Mouse (Mus musculus) CH12.LX (cell line): ENCODE data around the gene Znfx1. TPM values are rescaled to one million over a fixed set of nuclear protein-coding genes. Genes with fewer than 3 reads are reported as not detected.

ENCODE experiments used
- DNase-seq: peaks from one replicate; pipeline ENCODE4 v3.0.0-alpha.2; 2013; ENCODE audit errors: extremely low read depth
- H3K27ac ChIP-seq: 2 replicates; pipeline ENCODE4 v1.5.1; 2012; ENCODE audit warnings: low read depth, mild to moderate bottlenecking, control low read depth, moderate library complexity; ENCODE audit not compliant: insufficient read depth
- H3K27me3 ChIP-seq: replicated peaks from 2 replicates; pipeline ENCODE3; 2012; ENCODE audit warnings: inconsistent platforms
- H3K36me3 ChIP-seq, 2 experiments: replicated peaks in 1 of 2; 2 replicates each; pipeline versions ENCODE3 to v1.6.1; 2012; ENCODE audit warnings: inconsistent platforms in 1 of 2, low read length in 1 of 2, mild to moderate bottlenecking in 1 of 2, mixed read lengths in 1 of 2, moderate library complexity in 1 of 2; ENCODE audit not compliant: control insufficient read depth in 1 of 2, insufficient read depth in 1 of 2
- H3K4me1 ChIP-seq, 2 experiments: 2 replicates each; pipeline ENCODE4 v1.6.1; 2012; ENCODE audit warnings: inconsistent platforms in 1 of 2, moderate library complexity in 1 of 2; ENCODE audit not compliant: insufficient read depth in 2 of 2, control insufficient read depth in 1 of 2
- H3K4me2 ChIP-seq: 2 replicates; pipeline ENCODE4 v1.6.1; 2012; ENCODE audit warnings: low read depth, mild to moderate bottlenecking, control low read depth; ENCODE audit not compliant: poor library complexity, insufficient read depth, severe bottlenecking
- H3K4me3 ChIP-seq, 3 experiments: fragments of 150-350 bp in 1 of 3; sonication (generic) in 1 of 3; replicated peaks in 1 of 3; 2 replicates each; pipeline versions ENCODE3 to v1.5.1; 2011 to 2012; ENCODE audit warnings: low read depth in 2 of 3, low read length in 2 of 3, mild to moderate bottlenecking in 2 of 3, moderate library complexity in 2 of 3, control low read depth in 1 of 3, improper control_type of control experiment in 1 of 3, inconsistent platforms in 1 of 3, mixed read lengths in 1 of 3; ENCODE audit not compliant: poor library complexity in 1 of 3
- H3K79me2 ChIP-seq: replicated peaks from 2 replicates; pipeline ENCODE4 v1.6.1; 2012; ENCODE audit warnings: mild to moderate bottlenecking, moderate library complexity; ENCODE audit not compliant: control insufficient read depth, poor library complexity, insufficient read depth, severe bottlenecking; ENCODE audit errors: extremely low read depth
- H3K9ac ChIP-seq: 2 replicates; pipeline ENCODE4 v1.6.1; 2012; ENCODE audit warnings: low read depth, mild to moderate bottlenecking, control low read depth, moderate library complexity; ENCODE audit not compliant: insufficient read depth
- H3K9me3 ChIP-seq: replicated peaks from 2 replicates; pipeline ENCODE3; 2012; ENCODE audit warnings: low read length, inconsistent platforms, mixed read lengths
- CHD1 ChIP-seq: IDR thresholded peaks from 2 replicates; pipeline ENCODE4 v1.6.1; 2012; ENCODE audit warnings: low read depth, low read length, improper control_type of control experiment, inconsistent platforms
- CHD2 ChIP-seq: IDR thresholded peaks from 2 replicates; pipeline ENCODE4 v1.6.1; 2011; ENCODE audit warnings: low read length, improper control_type of control experiment
- CTCF ChIP-seq, 2 experiments: IDR thresholded peaks in 1 of 2; conservative IDR thresholded peaks in 1 of 2; 2 replicates each; pipeline ENCODE4 v1.5.1; 2011 to 2012; ENCODE audit warnings: low read depth in 2 of 2, low read length in 2 of 2, improper control_type of control experiment in 1 of 2, inconsistent platforms in 1 of 2, mild to moderate bottlenecking in 1 of 2, moderate library complexity in 1 of 2
- E2F4 ChIP-seq: IDR thresholded peaks from 2 replicates; pipeline ENCODE4 v1.6.1; 2011; ENCODE audit warnings: low read depth, low read length, improper control_type of control experiment; ENCODE audit not compliant: insufficient replicate concordance
- EP300 ChIP-seq: IDR thresholded peaks from 2 replicates; pipeline ENCODE4 v1.6.1; 2011; ENCODE audit warnings: low read length, improper control_type of control experiment
- ETS1 ChIP-seq: conservative IDR thresholded peaks from 2 replicates; pipeline ENCODE4 v1.6.1; 2012; ENCODE audit warnings: low read depth, mild to moderate bottlenecking, inconsistent platforms, low read length, improper control_type of control experiment, moderate library complexity
- JUN ChIP-seq: IDR thresholded peaks from 2 replicates; pipeline ENCODE4 v1.6.1; 2011; ENCODE audit warnings: low read depth, mild to moderate bottlenecking, low read length, improper control_type of control experiment, moderate library complexity; ENCODE audit not compliant: insufficient read depth
- KAT2A ChIP-seq: IDR thresholded peaks from 2 replicates; pipeline ENCODE4 v1.6.1; 2012; ENCODE audit warnings: low read length, improper control_type of control experiment, inconsistent platforms; ENCODE audit not compliant: insufficient replicate concordance
- MAFK ChIP-seq: IDR thresholded peaks from 2 replicates; pipeline ENCODE4 v1.6.1; 2011; ENCODE audit warnings: low read length, improper control_type of control experiment; ENCODE audit not compliant: insufficient replicate concordance
- MAZ ChIP-seq: IDR thresholded peaks from 2 replicates; pipeline ENCODE4 v1.6.1; 2012; ENCODE audit warnings: low read depth, mild to moderate bottlenecking, inconsistent platforms, low read length, improper control_type of control experiment, moderate library complexity
- MEF2A ChIP-seq: IDR thresholded peaks from 2 replicates; pipeline ENCODE4 v1.6.1; 2014; ENCODE audit warnings: low read depth, mild to moderate bottlenecking, inconsistent platforms, low read length, improper control_type of control experiment, borderline replicate concordance
- MXI1 ChIP-seq: IDR thresholded peaks from 2 replicates; pipeline ENCODE4 v1.6.1; 2011; ENCODE audit warnings: mild to moderate bottlenecking, low read depth, low read length, improper control_type of control experiment
- MYC ChIP-seq: IDR thresholded peaks from 2 replicates; pipeline ENCODE4 v1.6.1; 2011; ENCODE audit warnings: low read depth, mild to moderate bottlenecking, improper control_type of control experiment, low read length
- NELFE ChIP-seq: IDR thresholded peaks from 2 replicates; pipeline ENCODE4 v1.6.1; 2011; ENCODE audit warnings: low read depth, low read length, improper control_type of control experiment
- NRF1 ChIP-seq: IDR thresholded peaks from 2 replicates; pipeline ENCODE4 v1.6.1; 2014; ENCODE audit warnings: low read depth, mild to moderate bottlenecking, inconsistent platforms, low read length, improper control_type of control experiment, moderate library complexity
- PAX5 ChIP-seq: IDR thresholded peaks from 2 replicates; pipeline ENCODE4 v1.6.1; 2012; ENCODE audit warnings: low read length, inconsistent platforms, mixed read lengths
- POLR2AphosphoS2 ChIP-seq: IDR thresholded peaks from 2 replicates; pipeline ENCODE4 v1.6.1; 2011; ENCODE audit warnings: low read depth, low read length, improper control_type of control experiment
- SMC3 ChIP-seq: IDR thresholded peaks from 2 replicates; pipeline ENCODE4 v1.6.1; 2011; ENCODE audit warnings: low read depth, low read length, improper control_type of control experiment
- TCF12 ChIP-seq: IDR thresholded peaks from 2 replicates; pipeline ENCODE4 v1.6.1; 2014; ENCODE audit warnings: low read depth, mild to moderate bottlenecking, inconsistent platforms, low read length, improper control_type of control experiment
- USF2 ChIP-seq: conservative IDR thresholded peaks from 2 replicates; pipeline ENCODE4 v1.6.1; 2011; ENCODE audit warnings: low read depth, low read length, improper control_type of control experiment
- ZC3H11A ChIP-seq: IDR thresholded peaks from 2 replicates; pipeline ENCODE4 v1.6.1; 2012; ENCODE audit warnings: low read depth, mild to moderate bottlenecking, inconsistent platforms, low read length, improper control_type of control experiment
- ZMIZ1 ChIP-seq: IDR thresholded peaks from 2 replicates; pipeline ENCODE4 v1.6.1; 2012; ENCODE audit warnings: low read depth, mild to moderate bottlenecking, inconsistent platforms, low read length, improper control_type of control experiment
- ZNF384 ChIP-seq: IDR thresholded peaks from 2 replicates; pipeline ENCODE4 v1.6.1; 2012; ENCODE audit warnings: low read depth, low read length, improper control_type of control experiment, inconsistent platforms
- dilution Hi-C: fragments of 300-500 bp; cut with MboI; formaldehyde crosslinking; loops from 2 replicates; pipeline ENCODE4 v1.14.3; 2020; ENCODE audit warnings: low sequenced_read_pairs; ENCODE audit not compliant: extremely low pct_unique_long_range_greater_than_20kb, extremely low pct_ligation_motif_present
- in situ Hi-C: fragments of 300-500 bp; cut with MboI; formaldehyde crosslinking; loops from 3 replicates; pipeline ENCODE4 v1.14.3; 2019; ENCODE audit warnings: low sequenced_read_pairs, low pct_ligation_motif_present, low pct_unique_long_range_greater_than_20kb, mixed read lengths
- polyA plus RNA-seq: library from polyadenylated mRNA; unstranded; fragments of >175 nt; gene quantifications from 2 replicates; pipeline ENCODE4 v1.2.1, GENCODE M21; 2012; ENCODE audit warnings: low read depth; ENCODE audit not compliant: insufficient read length
- total RNA-seq, 2 experiments: library from RNA; depleted of rRNA; stranded (reverse); fragments of 300-350 nt in 1 of 2; fragments of >200 nt in 1 of 2; gene quantifications; 2 replicates each; pipeline ENCODE4 v1.2.3; 2012 to 2014

Znfx1 gene
- total and polyA plus RNA-seq, 3 experiments, result 5.1 to 9.0 (median 8.1) TPM

DNA sequence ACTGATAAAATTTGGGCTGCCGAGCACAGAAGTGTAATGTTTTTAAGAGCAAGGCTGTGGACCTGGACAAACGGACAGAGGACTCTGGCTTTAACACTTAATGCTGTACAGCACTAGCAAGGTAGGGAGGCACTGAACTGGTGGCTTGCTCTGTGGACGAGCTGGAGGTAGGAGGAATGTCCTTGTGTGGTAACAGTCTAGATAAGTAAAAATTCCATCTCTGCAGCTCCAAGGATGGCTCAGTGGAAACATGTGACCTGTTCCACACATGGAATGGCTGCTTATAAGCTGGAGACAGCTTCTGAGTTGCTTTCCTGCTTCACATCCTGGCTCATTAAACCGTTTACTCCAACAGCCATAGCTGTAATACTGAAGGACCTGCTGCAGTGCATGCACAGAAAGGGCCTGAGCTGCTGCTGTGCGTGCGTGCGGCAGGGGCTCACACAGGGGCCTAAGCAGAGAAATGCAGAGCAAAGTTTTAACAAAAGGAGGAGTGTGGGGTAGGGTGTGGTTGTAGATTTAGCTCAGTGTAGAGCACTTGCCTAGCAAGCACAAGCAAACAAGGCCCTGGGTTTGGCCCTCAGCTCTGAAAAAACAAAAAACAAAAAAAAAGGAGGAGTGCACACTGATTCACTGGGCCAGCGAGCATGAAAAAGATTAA lies 14.0 kb downstream of the Znfx1 start:
- H3K4me1 ChIP-seq, result peaks cover 0 to 10% of the 10 kb centered on the region in 2 experiments; a peak in 2 of 4 replicates
- dilution Hi-C loops, result no loop called here

DNA sequence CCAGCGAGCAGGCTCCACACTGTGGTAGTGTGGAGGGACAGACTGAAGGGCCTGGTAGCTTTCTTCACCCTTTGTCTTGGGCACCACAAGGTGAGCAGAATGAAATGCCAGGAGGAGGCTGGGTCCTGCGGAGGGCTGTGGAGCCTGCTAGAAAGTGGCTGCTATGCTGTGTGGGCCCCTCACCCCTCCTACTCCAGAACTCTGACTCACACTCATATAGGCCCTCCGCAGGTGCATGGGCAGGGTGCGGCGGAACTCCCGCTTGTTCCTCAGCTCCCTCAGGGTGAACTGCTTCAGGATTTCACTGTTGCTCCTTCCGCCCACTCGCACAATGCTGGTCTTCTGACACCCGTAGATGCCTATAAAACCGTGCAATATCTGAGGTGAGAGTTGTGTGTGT lies 14.6 kb downstream of the Znfx1 start:
- TF ChIP-seq ZNF384, result no peak
- no peak for TF ChIP-seq ZC3H11A
- TF ChIP-seq CHD2, result no peak
- no peak for TF ChIP-seq MXI1
- TF ChIP-seq ZMIZ1, result no peak
- no peak for TF ChIP-seq POLR2AphosphoS2
- TF ChIP-seq MYC, result no peak
- TF ChIP-seq E2F4, result no peak
- TF ChIP-seq CHD1, result no peak
- no peak for TF ChIP-seq NELFE
- TF ChIP-seq EP300, result no peak
- TF ChIP-seq USF2, result no peak
- TF ChIP-seq NRF1, result no peak
- no peak for TF ChIP-seq PAX5
- no peak for TF ChIP-seq SMC3
- TF ChIP-seq CTCF (conservative IDR thresholded peaks at IDR 0.05 in 1 of 2, IDR thresholded peaks at IDR 0.05 in 1 of 2; ENCODE audit: low read depth in 2 of 2, low read length in 2 of 2), result no peak
- no peak for TF ChIP-seq KAT2A
- dilution Hi-C loops, result no loop called here
- in situ Hi-C loops, result no loop called here
- H3K4me1 ChIP-seq, result peaks cover 0 to 4% of the 10 kb centered on the region in 2 experiments; a peak in 2 of 4 replicates
- H3K4me3 ChIP-seq, result no peak overlapping the region
- DNase-seq, result no peak
- H3K9ac ChIP-seq, result no peak overlapping the region
- peaks cover 52 to 84% of the 10 kb centered on the region in 2 experiments for H3K36me3 ChIP-seq
- no peak overlapping the region for H3K27ac ChIP-seq
- H3K79me2 ChIP-seq, result no peaks in the 10 kb centered on the region; the same call in none of the 2 replicates
- no peaks in the 10 kb centered on the region for H3K27me3 ChIP-seq
- no peak overlapping the region for H3K4me2 ChIP-seq
- H3K9me3 ChIP-seq, result no peaks in the 10 kb centered on the region

More for the DNA sequence above, 14.0 kb downstream of the Znfx1 start:
- in situ Hi-C loops, result no loop called here
- Histone ChIP-seq H3K79me2 (no peaks in the 10 kb centered on the region; the same call in none of the 2 replicates), H3K27me3 (no peaks in the 10 kb centered on the region), H3K36me3 (peaks cover 47 to 84% of the 10 kb centered on the region in 2 experiments), H3K4me2 (no peak overlapping the region), H3K4me3 (no peak overlapping the region), H3K9me3 (no peaks in the 10 kb centered on the region), H3K27ac (no peak overlapping the region), H3K9ac (no peak overlapping the region)
- TF ChIP-seq MEF2A (no peak), POLR2AphosphoS2 (no peak), KAT2A (no peak), JUN (no peak), MAFK (no peak), TCF12 (no peak), MAZ (no peak), ETS1 (no peak), CHD2 (no peak)
- DNase-seq, result no peak
